Mouse (Mus musculus) cerebellum, postnatal 25 days (tissue): ENCODE measurements around the gene Nxt1.

Source experiments
- DNase-seq, 2 experiments: peaks; one replicate each; pipeline ENCODE4 v3.0.0; 2021; ENCODE audit warnings: mixed read lengths in 2 of 2

Gene Nxt1

GRCm38 (mm10) chr2:148689444-148690140 is 17.2 kb downstream of the Nxt1 start:
- no peak for DNase-seq

- DNase-seq = no peak
Measured at GRCm38 (mm10) chr2:148690291-148690690, 17.9 kb downstream of the Nxt1 start.

GRCm38 (mm10) chr2:148690781-148691180 is 18.4 kb downstream of the Nxt1 start:
- DNase-seq = no peak

GRCm38 (mm10) chr2:148698571-148698970 is 26.2 kb downstream of the Nxt1 start:
- DNase-seq = no peak

GRCm38 (mm10) chr2:148706409-148707201 is 34.2 kb downstream of the Nxt1 start:
- DNase-seq = peak in 1 of 2 experiments; percentile 27

GRCm38 (mm10) chr2:148707202-148707530 is 34.8 kb downstream of the Nxt1 start:
- no peak for DNase-seq

- no peak for DNase-seq
Measured at GRCm38 (mm10) chr2:148712326-148712725, 39.9 kb downstream of the Nxt1 start.

GRCm38 (mm10) chr2:148717072-148717471 is 44.7 kb downstream of the Nxt1 start:
- DNase-seq = no peak

- DNase-seq = no peak
Measured at GRCm38 (mm10) chr2:148719271-148719995, 47.0 kb downstream of the Nxt1 start.
